Comparison of ENCODE assay signal across 8 mouse cellular contexts in genomic region chr8:95678024-95678611, GRCm38 (mm10). TPM values are rescaled to one million over a fixed set of nuclear protein-coding genes. Genes with fewer than 3 reads are reported as not detected.
DNase-seq lines count a peak whose midpoint lies in the region; ATAC-seq lines count a peak whose summit lies in the region.

No protein-coding gene starts in this region.

- no peaks in the 10 kb centered on the region for H3K36me3 ChIP-seq in embryonic facial prominence, embryonic 15.5 days
- H3K36me3 ChIP-seq in intestine, embryonic 15.5 days, result no peaks in the 10 kb centered on the region
- no peaks in the 10 kb centered on the region for H3K36me3 ChIP-seq in midbrain, embryonic 16.5 days (ENCODE audit: control insufficient read depth, insufficient read depth, low read length)

- peak overlapping the region; percentile 98 for H3K4me2 ChIP-seq in embryonic facial prominence, embryonic 15.5 days (replicated peaks)
- peak overlapping the region; percentile 98 for H3K4me2 ChIP-seq in intestine, embryonic 15.5 days (replicated peaks)
- peak overlapping the region; percentile 83 for H3K4me2 ChIP-seq in midbrain, embryonic 16.5 days (ENCODE audit: low read length)

- no peaks in the 10 kb centered on the region for H3K9me3 ChIP-seq in embryonic facial prominence, embryonic 15.5 days (replicated peaks)
- no peaks in the 10 kb centered on the region for H3K9me3 ChIP-seq in intestine, embryonic 15.5 days
- no peaks in the 10 kb centered on the region for H3K9me3 ChIP-seq in midbrain, embryonic 16.5 days (replicated peaks; ENCODE audit: control insufficient read depth, low read length, poor library complexity, severe bottlenecking)

- no peak overlapping the region for H3K27ac ChIP-seq in embryonic facial prominence, embryonic 15.5 days (replicated peaks)
- no peak overlapping the region for H3K27ac ChIP-seq in intestine, embryonic 15.5 days
- peak overlapping the region; percentile 70 for H3K27ac ChIP-seq in midbrain, embryonic 16.5 days (ENCODE audit: low read length)

- peak; percentile 36; the same call in 1 of the 2 replicates for ATAC-seq in embryonic facial prominence, embryonic 15.5 days (ENCODE audit: insufficient number of reproducible peaks, low FRiP score, low TSS enrichment, low read depth)
- ATAC-seq in intestine, embryonic 15.5 days, result peak; percentile 52
- peak; percentile 61 for ATAC-seq in midbrain, embryonic 16.5 days

- peaks cover 15% of the 10 kb centered on the region for H3K4me1 ChIP-seq in embryonic facial prominence, embryonic 15.5 days
- peaks cover 14% of the 10 kb centered on the region for H3K4me1 ChIP-seq in intestine, embryonic 15.5 days (replicated peaks)
- H3K4me1 ChIP-seq in midbrain, embryonic 16.5 days (ENCODE audit: control insufficient read depth, insufficient read depth, low read length), result peaks cover 19% of the 10 kb centered on the region

- intact Hi-C loops in left cerebral cortex, postnatal 4 days (cut with DNase I), result loop anchor here (2.0 kb wide), 1 partner anchor 45 kb away; the partner anchor contains the start of gene Gins3

- H3K27me3 ChIP-seq in embryonic facial prominence, embryonic 15.5 days, result peaks cover 76% of the 10 kb centered on the region
- H3K27me3 ChIP-seq in intestine, embryonic 15.5 days (replicated peaks), result peaks cover 65% of the 10 kb centered on the region
- peaks cover 3% of the 10 kb centered on the region for H3K27me3 ChIP-seq in midbrain, embryonic 16.5 days (ENCODE audit: control insufficient read depth, insufficient read depth, low read depth, low read length)

- DNase-seq in left cerebral cortex, adult 18-20 months (ENCODE audit: low spot score in 2 of 2), result peak; percentile 59 to 74
- no peak for DNase-seq in left cerebral cortex, postnatal 4 days
- peak; percentile 27 for DNase-seq in adrenal gland, postnatal 14 days
- peak; percentile 21 to 31 for DNase-seq in thymus, postnatal 10 days (ENCODE audit: low spot score in 2 of 2)
- no peak for DNase-seq in urinary bladder, postnatal 10 days (ENCODE audit: low spot score)

- H3K9ac ChIP-seq in embryonic facial prominence, embryonic 15.5 days, result peak overlapping the region; percentile 26; the same call in 1 of the 2 replicates
- H3K9ac ChIP-seq in intestine, embryonic 15.5 days, result peak overlapping the region; percentile 30; the same call in 1 of the 2 replicates
- peak overlapping the region; percentile 89 for H3K9ac ChIP-seq in midbrain, embryonic 16.5 days (ENCODE audit: low read depth, low read length)

- WGBS in embryonic facial prominence, embryonic 15.5 days, result under 1% methylated on average over 60 of the region's 70 CpGs
- under 1% methylated on average over 55 of the region's 70 CpGs for WGBS in intestine, embryonic 15.5 days
- under 1% methylated on average over 54 of the region's 70 CpGs for WGBS in midbrain, embryonic 16.5 days

- H3K4me3 ChIP-seq in embryonic facial prominence, embryonic 15.5 days (replicated peaks), result peak overlapping the region; percentile 54
- peak overlapping the region; percentile 53 for H3K4me3 ChIP-seq in intestine, embryonic 15.5 days (replicated peaks)
- peak overlapping the region; percentile 86 for H3K4me3 ChIP-seq in midbrain, embryonic 16.5 days (ENCODE audit: low read depth, low read length)

RNA-seq across cellular contexts. Expression of gene Ndrg4, which starts 1.3 kb away (rescaled TPM):
- 1,000 to 10,000 TPM; 1,666 to 1,729 TPM for total RNA-seq in left cerebral cortex, adult 18-20 months (2021)
- 100 to 1,000 TPM; 540 to 651 TPM for total RNA-seq in left cerebral cortex, postnatal 4 days (2021)
- 19.8 and 36.4 TPM in 2 replicates for total RNA-seq in adrenal gland, postnatal 14 days (2021)
- polyA plus RNA-seq in embryonic facial prominence, embryonic 15.5 days (2015; fragmentation: Nextera tagmentation; extraction: Ambion mirVana), result 27.5 and 28.7 TPM in 2 replicates
- 16.3 and 17.0 TPM in 2 replicates for polyA plus RNA-seq in intestine, embryonic 15.5 days (2015; fragmentation: Nextera tagmentation; extraction: Ambion mirVana)
- polyA plus RNA-seq in midbrain, embryonic 16.5 days (2015; fragmentation: Nextera tagmentation; extraction: Ambion mirVana), result 394 and 511 TPM in 2 replicates

RNA-seq across cellular contexts. Expression of gene Setd6, which starts 37.6 kb away (rescaled TPM):
- total RNA-seq in left cerebral cortex, adult 18-20 months (2021), result 10 to 100 TPM; 17.2 to 17.6 TPM
- total RNA-seq in left cerebral cortex, postnatal 4 days (2021), result 10 to 100 TPM; 27.9 to 28.5 TPM
- 24.6 and 26.9 TPM in 2 replicates for total RNA-seq in adrenal gland, postnatal 14 days (2021)
- polyA plus RNA-seq in embryonic facial prominence, embryonic 15.5 days (2015; fragmentation: Nextera tagmentation; extraction: Ambion mirVana), result 18.0 and 22.5 TPM in 2 replicates
- 19.7 and 24.3 TPM in 2 replicates for polyA plus RNA-seq in intestine, embryonic 15.5 days (2015; fragmentation: Nextera tagmentation; extraction: Ambion mirVana)
- polyA plus RNA-seq in midbrain, embryonic 16.5 days (2015; fragmentation: Nextera tagmentation; extraction: Ambion mirVana), result 34.3 TPM in 2 replicates

RNA-seq across cellular contexts. Expression of gene Gins3, which starts 44.9 kb away (rescaled TPM):
- total RNA-seq in left cerebral cortex, adult 18-20 months (2021), result 1 to 10 TPM; 2.0 to 2.8 TPM
- total RNA-seq in left cerebral cortex, postnatal 4 days (2021), result 1 to 10 TPM; 1.7 to 1.8 TPM
- 2.9 and 4.1 TPM in 2 replicates for total RNA-seq in adrenal gland, postnatal 14 days (2021)
- 17.3 and 18.9 TPM in 2 replicates for polyA plus RNA-seq in embryonic facial prominence, embryonic 15.5 days (2015; fragmentation: Nextera tagmentation; extraction: Ambion mirVana)
- polyA plus RNA-seq in intestine, embryonic 15.5 days (2015; fragmentation: Nextera tagmentation; extraction: Ambion mirVana), result 13.3 and 16.9 TPM in 2 replicates
- 6.1 and 8.1 TPM in 2 replicates for polyA plus RNA-seq in midbrain, embryonic 16.5 days (2015; fragmentation: Nextera tagmentation; extraction: Ambion mirVana)

Comparison
In these comparisons a context has a peak if more than half of its experiments do, and no peak if none do; other contexts are left out.
1. DNase-seq: peak in left cerebral cortex, adult 18-20 months (2 of 2), adrenal gland, postnatal 14 days (single experiment) and thymus, postnatal 10 days (2 of 2); none in left cerebral cortex, postnatal 4 days (single experiment) and urinary bladder, postnatal 10 days (single experiment).
2. H3K9ac ChIP-seq: peak in every context shown above with its lines; median percentile 89 in midbrain, embryonic 16.5 days; 30 in intestine, embryonic 15.5 days; 26 in embryonic facial prominence, embryonic 15.5 days.
3. RNA of gene Ndrg4, which starts 1.3 kb away (total RNA-seq): 1,666 to 1,729 TPM in left cerebral cortex, adult 18-20 months and 540 to 651 TPM in left cerebral cortex, postnatal 4 days; 19.8 to 36.4 TPM in adrenal gland, postnatal 14 days; every median in the first group is over 10 times any median in the second.
4. Peak in every context shown above with its lines, with median percentiles within 50 percentile points of each other: ATAC-seq, H3K4me2 ChIP-seq and H3K4me3 ChIP-seq.